Mouse (Mus musculus): ENCODE measurements at regions not wholly inside any gene's neighbourhood (a gene's known extent, or its start where the extent isn't known, plus 50 kb on each side); places are given as distances from the start of the nearest gene placed in this dataset.

- TF ChIP-seq EP300 (IDR thresholded peaks at IDR 0.05; ENCODE audit: low read depth): no peak
- no peak for TF ChIP-seq CTCF (IDR thresholded peaks at IDR 0.05; ENCODE audit: low read depth)
Observed at GRCm38 (mm10) chr19:56089795-56090375, 197.1 kb upstream of the Habp2 start.
